Mouse (Mus musculus) liver, adult 2 months (tissue): ENCODE data around the gene C2cd2l.

Source experiments
- CTCF ChIP-seq: fragments of 200-500 bp; IDR thresholded peaks from 2 replicates; pipeline ENCODE4 v1.5.1; 2011; ENCODE audit warnings: low read depth, low read length, control low read depth
- POLR2A ChIP-seq: fragments of 200-500 bp; IDR thresholded peaks from 2 replicates; pipeline ENCODE4 v1.6.1; 2011; ENCODE audit warnings: low read length, control low read depth; ENCODE audit not compliant: insufficient read depth; ENCODE audit errors: extremely low read depth

DNA sequence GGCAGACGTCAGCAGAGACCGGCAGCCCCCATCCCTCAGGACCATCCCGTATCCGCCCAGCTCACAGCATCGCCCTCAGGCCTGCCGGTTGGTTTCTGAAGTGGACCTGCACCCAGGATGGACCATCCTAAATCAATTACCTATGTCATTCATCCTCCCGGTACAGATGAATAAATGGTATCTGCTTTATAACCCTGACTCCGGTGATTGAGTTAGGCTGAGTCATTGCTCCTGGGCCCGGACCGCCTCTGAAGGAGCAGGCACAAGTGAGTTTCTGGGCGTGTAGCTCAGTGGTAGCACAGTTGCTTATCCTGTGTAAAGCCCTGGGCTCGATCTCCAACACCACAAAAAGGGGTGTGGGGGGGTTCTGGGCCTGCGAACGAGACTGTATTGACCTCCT, 58.7 kb downstream of the C2cd2l start:
- no peak for TF ChIP-seq POLR2A
- TF ChIP-seq CTCF: no peak
